Mouse (Mus musculus) forebrain, embryonic 13.5 days (tissue): ENCODE data around the gene Tspan33. TPM values are rescaled to one million over a fixed set of nuclear protein-coding genes. Genes with fewer than 3 reads are reported as not detected.

Experiments used
- ATAC-seq: fragments of 200-750 bp; cut with Nextera tagmentation; 2 replicates; pipeline ENCODE4 v1.8.0; 2017
- H3K27ac ChIP-seq: fragments of 300-500 bp; sonication (generic); 2 replicates; pipeline ENCODE4 v1.5.1; 2015; ENCODE audit warnings: inconsistent platforms, mild to moderate bottlenecking, moderate library complexity
- H3K27me3 ChIP-seq: fragments of 300-500 bp; sonication (generic); 2 replicates; pipeline ENCODE4 v1.6.1; 2015; ENCODE audit warnings: mild to moderate bottlenecking, inconsistent platforms
- H3K36me3 ChIP-seq: fragments of 300-500 bp; sonication (generic); 2 replicates; pipeline ENCODE4 v1.6.1; 2015; ENCODE audit warnings: mild to moderate bottlenecking, inconsistent platforms; ENCODE audit not compliant: poor library complexity, severe bottlenecking
- H3K4me1 ChIP-seq: fragments of 300-500 bp; sonication (generic); 2 replicates; pipeline ENCODE4 v1.6.1; 2015; ENCODE audit warnings: inconsistent platforms
- H3K4me2 ChIP-seq: fragments of 300-500 bp; sonication (generic); 2 replicates; pipeline ENCODE4 v1.6.1; 2015; ENCODE audit warnings: inconsistent platforms, mild to moderate bottlenecking, moderate library complexity
- H3K4me3 ChIP-seq: fragments of 300-500 bp; sonication (generic); 2 replicates; pipeline ENCODE4 v1.5.1; 2015; ENCODE audit warnings: mild to moderate bottlenecking, inconsistent platforms
- H3K9ac ChIP-seq: fragments of 300-500 bp; sonication (generic); 2 replicates; pipeline ENCODE4 v1.6.1; 2015; ENCODE audit warnings: mild to moderate bottlenecking, inconsistent platforms
- H3K9me3 ChIP-seq: fragments of 300-500 bp; sonication (generic); replicated peaks from 2 replicates; pipeline ENCODE4 v1.6.1; 2016; ENCODE audit warnings: inconsistent platforms
- WGBS: fragments of 180-500 bp; shearing (Covaris S2); methylation state at CpG from one replicate; pipeline ENCODE4 v1.1.7; 2015; 5-methylcytosine and 5-hydroxymethylcytosine counted together
- polyA plus RNA-seq: library from polyadenylated mRNA; unstranded; fragments of >200 nt; fragmentation: Nextera tagmentation; extraction: Ambion mirVana; gene quantifications from 2 replicates; pipeline ENCODE4 v1.2.1, GENCODE M21; 2015

The Tspan33 gene
- polyA plus RNA-seq, 1 experiment from 2014 or later, result 4.3 TPM

DNA sequence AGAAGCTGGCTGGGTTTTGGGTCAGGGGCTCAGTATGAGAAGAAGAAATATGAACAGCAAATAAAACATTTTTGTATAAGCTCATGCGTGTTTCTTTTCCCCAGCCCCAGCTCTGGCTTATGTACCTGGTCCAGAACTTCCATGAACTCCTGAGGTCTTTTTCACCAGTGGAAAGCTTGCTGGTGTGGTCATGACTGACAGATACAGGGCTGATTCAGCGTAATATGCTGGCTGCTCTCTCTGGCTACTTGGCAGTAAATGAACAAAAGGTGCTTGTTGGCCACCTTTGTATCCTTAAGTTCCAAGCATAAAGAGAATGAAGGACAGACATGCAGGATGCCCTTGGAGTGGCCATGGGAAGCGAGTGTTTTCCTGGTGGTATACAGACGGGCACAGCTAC is 67.3 kb downstream of the Tspan33 start:
- H3K4me2 ChIP-seq, result no peak overlapping the region
- H3K9ac ChIP-seq, result no peak overlapping the region
- H3K4me1 ChIP-seq, result no peaks in the 10 kb centered on the region
- ATAC-seq, result no peak
- peaks cover 42% of the 10 kb centered on the region for H3K36me3 ChIP-seq
- H3K4me3 ChIP-seq, result no peak overlapping the region
- no peaks in the 10 kb centered on the region for H3K9me3 ChIP-seq
- 85% methylated on average over 4 of the region's 4 CpGs for WGBS
- no peaks in the 10 kb centered on the region for H3K27me3 ChIP-seq
- no peak overlapping the region for H3K27ac ChIP-seq

DNA sequence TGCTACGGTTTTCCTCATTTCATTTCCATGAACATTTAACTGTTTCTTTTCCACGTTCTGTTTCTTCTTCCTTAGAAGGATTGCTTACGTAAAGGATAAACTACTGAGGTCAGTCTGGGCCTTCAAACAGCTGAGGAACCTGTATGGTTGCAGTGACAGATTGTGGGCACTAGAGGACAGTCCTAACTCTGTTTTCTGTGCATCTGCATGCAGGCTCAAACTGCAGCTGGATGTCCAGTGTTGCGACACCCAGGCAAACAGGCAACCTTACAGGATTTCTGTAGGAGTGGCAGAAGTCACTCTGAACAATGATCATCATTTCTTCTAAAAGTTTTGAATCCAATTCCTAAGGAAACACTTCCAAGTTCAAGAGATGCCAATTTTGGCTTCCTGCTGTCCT is 68.5 kb downstream of the Tspan33 start:
- no peaks in the 10 kb centered on the region for H3K27me3 ChIP-seq
- H3K4me2 ChIP-seq, result no peak overlapping the region
- no peak overlapping the region for H3K27ac ChIP-seq
- H3K36me3 ChIP-seq, result peaks cover 32% of the 10 kb centered on the region
- H3K9ac ChIP-seq, result no peak overlapping the region
- 58% methylated on average over 4 of the region's 4 CpGs for WGBS
- no peak for ATAC-seq
- no peaks in the 10 kb centered on the region for H3K9me3 ChIP-seq
- no peak overlapping the region for H3K4me3 ChIP-seq
- 0 out of 2 replicates have a peak, but pooled peaks cover 2% of the 10 kb centered on the region for H3K4me1 ChIP-seq

DNA sequence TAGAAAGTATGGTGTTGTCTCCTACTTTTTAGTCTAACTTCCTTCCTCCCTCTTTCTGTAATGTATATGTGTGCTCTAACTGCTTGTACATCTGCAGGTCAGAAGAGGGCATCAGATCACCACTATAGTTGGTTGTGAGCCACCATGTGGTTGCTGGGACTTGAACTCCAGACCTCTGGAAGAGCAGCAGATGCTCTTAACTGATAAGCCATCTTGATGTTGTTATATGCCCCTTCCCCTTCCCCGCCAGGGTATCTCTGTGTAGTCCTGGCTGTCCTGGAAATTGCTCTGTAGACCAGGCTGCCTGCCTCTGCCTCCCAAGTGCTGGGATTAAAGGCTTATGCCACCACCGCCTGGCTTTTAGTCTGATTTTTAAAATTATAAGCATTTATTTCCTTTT is 72.9 kb downstream of the Tspan33 start:
- H3K27ac ChIP-seq, result no peak overlapping the region
- no peak for ATAC-seq
- H3K9ac ChIP-seq, result no peak overlapping the region
- no peaks in the 10 kb centered on the region for H3K9me3 ChIP-seq
- WGBS, result 95% methylated on average over 2 of the region's 2 CpGs
- H3K27me3 ChIP-seq, result no peaks in the 10 kb centered on the region
- peaks cover 15% of the 10 kb centered on the region for H3K4me1 ChIP-seq
- H3K36me3 ChIP-seq, result no peaks in the 10 kb centered on the region
- H3K4me3 ChIP-seq, result no peak overlapping the region
- H3K4me2 ChIP-seq, result no peak overlapping the region

Other genes with a start within 250 kb of the Tspan33 start
- 289 and 294 TPM in 2 replicates for gene Atp6v1f, start 226.5 kb upstream of the Tspan33 start, polyA plus RNA-seq
- 0.41 and 0.45 TPM in 2 replicates for gene Atp6v1fnb, start 222.8 kb upstream of the Tspan33 start, polyA plus RNA-seq
- 6.3 and 8.0 TPM in 2 replicates for gene Kcp, start 186.3 kb upstream of the Tspan33 start, polyA plus RNA-seq
- 1.0 and 1.2 TPM in 2 replicates for gene Irf5, start 167.6 kb upstream of the Tspan33 start, polyA plus RNA-seq
- 102 and 110 TPM in 2 replicates for gene Tnpo3, start 84.3 kb upstream of the Tspan33 start, polyA plus RNA-seq
- gene Smo, start 41.3 kb downstream of the Tspan33 start, polyA plus RNA-seq, result 20.5 and 21.1 TPM in 2 replicates
- 11.1 and 12.3 TPM in 2 replicates for gene Ahcyl2, start 73.8 kb downstream of the Tspan33 start, polyA plus RNA-seq
- gene Strip2, start 222.8 kb downstream of the Tspan33 start, polyA plus RNA-seq, result 0.92 and 1.2 TPM in 2 replicates